8 mouse cellular contexts compared by ENCODE assay signal in genomic region chr6:88901947-88902820, GRCm38 (mm10). TPM values are rescaled to one million over a fixed set of nuclear protein-coding genes. Genes with fewer than 3 reads are reported as not detected.
DNase-seq lines count a peak whose midpoint lies in the region; ATAC-seq lines count a peak whose summit lies in the region.

Gene Tpra1 (plus strand): TSS chr6:88902251.

- H3K4me3 ChIP-seq in megakaryocyte, embryonic 14.5 days (replicated peaks), result peak within 1 kb of the TSS; percentile 96

- no peaks in the 10 kb centered on the region for H3K27me3 ChIP-seq in megakaryocyte, embryonic 14.5 days (replicated peaks)

- H3K4me1 ChIP-seq in megakaryocyte, embryonic 14.5 days, result peaks cover 85% of the 10 kb centered on the region

- peaks cover 29% of the 10 kb centered on the region for H3K36me3 ChIP-seq in megakaryocyte, embryonic 14.5 days (replicated peaks; ENCODE audit: low read length)

- H3K9me3 ChIP-seq in megakaryocyte, embryonic 14.5 days, result no peaks in the 10 kb centered on the region

- ATAC-seq in common myeloid progenitor, adult 5-6 weeks (replicated peaks; ENCODE audit: low read depth, poor library complexity, severe bottlenecking), result peak; percentile 76

- peak; percentile 98 for DNase-seq in ZHBTc4 (ENCODE audit: low read depth, low spot score)
- peak; percentile 91 to 92 for DNase-seq in gastrocnemius, adult 8-10 months (ENCODE audit: low spot score in 2 of 2)
- DNase-seq in hindlimb bud, embryonic 11.5 days (ENCODE audit: extremely low spot score, low read depth, low spot score), result peak; percentile 82
- peak; percentile 85 to 95 for DNase-seq in left cerebral cortex, adult 8-10 months (ENCODE audit: low spot score in 2 of 2)
- DNase-seq in right cerebral cortex, postnatal 10 days (ENCODE audit: low spot score in 2 of 2), result peak; percentile 98
- peak; percentile 76 for DNase-seq in urinary bladder, postnatal 25 days (ENCODE audit: low spot score)

RNA-seq across cellular contexts. Expression of gene Tpra1, which starts in this region (rescaled TPM):
- total RNA-seq in common myeloid progenitor, adult 5-6 weeks (2017), result 27.9 and 32.5 TPM in 2 replicates
- total RNA-seq in gastrocnemius, adult 8-10 months (2022), result 10 to 100 TPM; 22.8 to 25.8 (median 24.8) TPM
- total RNA-seq in left cerebral cortex, adult 8-10 months (2022), result 10 to 100 TPM; 43.9 to 53.4 (median 47.6) TPM
- 102 and 155 TPM in 2 replicates for polyA plus RNA-seq in megakaryocyte, embryonic 14.5 days (2012; ENCODE audit: insufficient read depth, low replicate concordance)

Comparison
In these comparisons a context has a peak if more than half of its experiments do, and no peak if none do; other contexts are left out.
1. Peak in every context shown above with its lines: DNase-seq, ATAC-seq and H3K4me3 ChIP-seq.